Mouse (Mus musculus) brain, embryonic 14.5 days (tissue): Measurements from ENCODE around the gene Cdca3.

ENCODE experiments used
- CTCF ChIP-seq: fragments of 200-500 bp; IDR thresholded peaks from 2 replicates; pipeline ENCODE4 v1.5.1; 2012; ENCODE audit warnings: inconsistent platforms, mild to moderate bottlenecking, moderate library complexity, borderline replicate concordance; ENCODE audit not compliant: insufficient read depth, insufficient read length; ENCODE audit errors: extremely low read depth
- POLR2A ChIP-seq: fragments of 200-500 bp; IDR thresholded peaks from 2 replicates; pipeline ENCODE4 v1.6.1; 2012; ENCODE audit warnings: mild to moderate bottlenecking, inconsistent platforms, borderline replicate concordance; ENCODE audit not compliant: poor library complexity, insufficient read depth, insufficient read length, severe bottlenecking; ENCODE audit errors: extremely low read depth

DNA sequence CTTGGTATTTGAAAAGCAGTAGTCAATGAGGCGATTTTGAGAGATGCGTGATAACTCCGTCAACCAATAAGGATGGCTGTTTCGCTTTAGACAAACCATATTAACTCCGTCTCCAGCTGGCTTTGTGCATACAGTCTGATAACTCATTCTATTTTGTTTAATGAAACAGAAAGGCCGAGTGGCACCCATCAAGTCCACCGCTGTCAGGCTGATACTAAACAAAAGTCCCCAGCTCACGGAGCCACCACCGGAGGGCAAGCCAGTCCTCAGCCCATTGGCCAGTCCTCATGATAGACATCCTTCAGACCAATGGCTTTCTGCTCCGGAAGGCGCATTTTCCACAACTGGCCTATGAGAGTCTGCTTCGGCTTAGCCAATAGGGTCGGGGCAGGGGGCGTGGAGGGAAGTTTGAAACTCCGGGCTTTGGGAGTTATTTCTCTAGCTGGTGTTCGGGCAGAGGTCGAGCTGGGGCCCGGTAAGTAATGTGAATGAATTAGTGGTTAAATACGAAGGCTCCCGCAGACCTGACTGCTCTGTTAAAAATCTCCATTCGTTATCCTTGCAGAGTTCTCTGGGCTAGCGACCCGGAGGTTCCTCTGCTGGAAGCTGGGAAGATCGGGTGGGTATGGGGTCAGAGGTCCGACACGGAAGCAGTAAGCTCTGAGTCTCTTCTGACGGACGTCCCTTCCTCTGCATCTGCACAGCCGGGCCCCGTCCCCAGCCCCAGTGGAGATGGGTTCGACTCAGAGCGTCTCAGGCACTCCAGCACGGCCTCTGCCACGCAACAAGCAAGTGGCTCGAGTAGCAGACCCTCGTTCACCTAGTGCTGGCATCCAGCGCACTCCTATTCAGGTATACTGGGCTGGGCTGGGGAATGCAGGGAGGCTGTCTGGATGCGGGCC, 703 bp downstream of the Cdca3 start:
- TF ChIP-seq POLR2A (no peak), CTCF (peak; percentile 2; the same call in 1 of the 2 replicates)
